Mouse (Mus musculus) adrenal gland, postnatal 10 days (tissue): ENCODE data around the gene Ythdc1. TPM values are rescaled to one million over a fixed set of nuclear protein-coding genes. Genes with fewer than 3 reads are reported as not detected.
"Not testable (repeated sequence)": the region's sequence is repeated elsewhere in the genome, so short reads cannot be mapped to it uniquely, and the experiment has no call there.

Source experiments
- DNase-seq: peaks from one replicate; pipeline ENCODE4 v3.0.0; 2021; ENCODE audit warnings: mixed read lengths
- long read RNA-seq, 2 experiments: library from polyadenylated mRNA; stranded (forward); transcript quantifications; one replicate each; pipeline ENCODE4 v2.0.0; 2021
- total RNA-seq, 2 experiments: library from RNA; stranded (reverse); gene quantifications; 2 replicates each; pipeline ENCODE4 v1.2.3; 2021

Gene Ythdc1
- 10 to 100 TPM; 52.7 to 54.9 TPM for total RNA-seq
- long read RNA-seq, experiment 1, transcript Ythdc1-203 (17 exons, 3,269 nt): major isoform, 5 of 43 reads
- long read RNA-seq, experiment 1, transcript Ythdc1-201 (17 exons, 2,960 nt): major isoform, 5 of 43 reads
- long read RNA-seq, experiment 1, partial matches to known transcripts: 18 of 43 reads
- long read RNA-seq, experiment 1, other reads (novel, unspliced or antisense): 15 of 43 reads
- long read RNA-seq, experiment 2, partial matches to known transcripts: 0 of 17 reads
- long read RNA-seq, experiment 2, other reads (novel, unspliced or antisense): 14 of 17 reads

- peak; percentile 96 for DNase-seq
Observed at GRCm38 (mm10) chr5:86803962-86804940, at the start of gene Ythdc1. Ythdc1 (plus strand) TSS chr5:86804221.

- DNase-seq: no peak
Observed at GRCm38 (mm10) chr5:86769015-86769658, 34.9 kb upstream of the Ythdc1 start.

DNA sequence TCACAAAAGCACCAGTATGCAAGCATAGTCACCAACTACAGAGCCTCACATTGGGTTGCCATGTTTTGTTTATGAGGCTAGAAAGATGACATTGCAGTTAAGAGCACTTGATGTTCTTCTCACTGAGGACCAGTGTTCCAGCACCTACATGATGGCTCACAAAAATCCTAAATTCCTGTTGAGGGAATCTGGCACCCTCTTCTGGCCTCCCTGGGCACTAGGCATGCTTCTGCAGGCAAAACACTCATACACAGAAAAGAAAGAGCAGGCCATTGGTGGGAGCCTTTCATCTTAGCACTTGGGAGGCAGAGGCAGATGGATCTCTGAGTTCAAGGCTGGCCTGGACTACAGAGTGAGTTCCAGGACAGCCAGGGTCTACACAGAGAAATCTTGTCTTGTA is 33.0 kb upstream of the Ythdc1 start:
- no peak for DNase-seq

- peak; percentile 45 for DNase-seq
Observed at GRCm38 (mm10) chr5:86776941-86777340, 27.1 kb upstream of the Ythdc1 start.

- DNase-seq: no peak
Observed at GRCm38 (mm10) chr5:86778471-86778870, 25.6 kb upstream of the Ythdc1 start.

DNA sequence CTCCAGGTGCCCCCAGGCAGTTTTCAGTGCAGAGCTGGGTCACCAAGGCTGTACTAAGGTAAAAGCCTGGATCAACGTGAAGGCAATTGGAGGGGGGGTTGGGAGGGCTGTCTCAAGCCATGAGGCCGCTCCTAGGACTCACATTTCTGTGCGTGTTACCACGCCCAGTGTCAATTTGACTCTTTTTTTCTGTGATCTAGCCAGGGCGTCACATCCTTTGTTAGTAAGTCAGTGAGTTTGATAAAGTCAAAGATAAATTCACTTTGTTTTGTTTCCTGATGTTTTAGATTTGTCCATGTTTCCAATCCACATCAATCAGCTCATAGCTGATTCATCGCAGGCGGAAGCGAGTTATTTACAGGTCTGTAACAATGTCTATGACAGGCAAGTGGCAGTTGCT is 21.0 kb upstream of the Ythdc1 start:
- DNase-seq: no peak

DNA sequence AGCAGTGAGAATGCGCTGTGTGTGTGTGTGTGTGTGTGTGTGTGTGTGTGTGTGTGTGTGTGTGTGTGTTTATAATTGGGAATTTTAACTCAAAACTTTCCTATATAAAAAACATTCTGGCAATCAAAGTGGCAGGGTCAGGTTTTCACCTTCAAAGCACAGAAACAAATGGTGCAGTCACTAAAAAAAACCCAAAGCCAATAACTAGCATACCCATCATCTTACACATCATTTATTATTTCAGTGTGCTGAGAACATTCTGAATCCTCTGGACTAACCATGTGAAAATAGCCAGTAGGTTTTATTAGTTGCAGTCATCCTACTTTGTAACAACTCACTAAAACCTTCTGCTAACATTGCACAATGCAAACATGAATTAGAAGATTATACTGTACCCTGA is 19.8 kb upstream of the Ythdc1 start:
- DNase-seq: no peak

- DNase-seq: no peak
Observed at GRCm38 (mm10) chr5:86786798-86787197, 17.2 kb upstream of the Ythdc1 start.

DNA sequence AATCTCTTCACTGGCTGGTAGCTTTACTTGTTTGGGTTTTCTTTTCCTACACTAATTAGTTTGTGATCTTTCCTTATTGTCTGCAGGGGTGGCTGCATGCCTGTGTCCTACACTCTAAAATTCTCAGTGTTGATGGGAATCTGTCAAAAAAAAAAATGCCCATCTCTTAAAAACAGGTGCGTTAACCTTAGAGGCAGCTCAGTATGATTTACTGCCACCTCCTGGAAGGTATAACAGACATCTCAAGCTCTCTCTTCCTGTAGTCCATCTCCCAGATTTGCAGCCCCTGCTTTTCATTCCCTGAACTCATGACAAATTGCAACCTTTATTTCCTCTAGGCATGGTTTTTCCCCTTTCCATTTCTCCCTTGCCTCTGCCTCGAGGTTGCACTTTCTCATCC is 14.1 kb upstream of the Ythdc1 start:
- no peak for DNase-seq

- DNase-seq: no peak
Observed at GRCm38 (mm10) chr5:86792249-86792648, 11.8 kb upstream of the Ythdc1 start.

DNA sequence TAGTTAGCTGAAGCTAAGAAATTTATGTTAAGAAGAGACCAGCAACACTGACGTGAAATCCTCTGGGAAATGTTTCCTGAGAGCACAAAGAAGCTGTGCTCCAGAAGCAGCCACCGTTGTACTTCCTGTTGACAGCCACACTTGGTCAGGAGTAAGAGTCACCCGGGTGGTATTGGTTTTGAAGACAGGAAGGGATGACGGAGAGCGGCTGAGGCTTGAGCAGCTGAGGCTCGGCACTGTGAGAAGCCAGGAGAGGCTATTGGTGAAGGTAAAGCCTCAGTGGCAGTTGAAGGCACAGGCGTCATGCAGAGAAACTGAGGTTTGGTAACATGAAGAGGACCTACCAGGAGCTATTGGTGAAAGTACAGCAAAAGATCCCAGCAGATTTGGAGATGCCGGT is 11.2 kb upstream of the Ythdc1 start:
- no peak for DNase-seq

DNA sequence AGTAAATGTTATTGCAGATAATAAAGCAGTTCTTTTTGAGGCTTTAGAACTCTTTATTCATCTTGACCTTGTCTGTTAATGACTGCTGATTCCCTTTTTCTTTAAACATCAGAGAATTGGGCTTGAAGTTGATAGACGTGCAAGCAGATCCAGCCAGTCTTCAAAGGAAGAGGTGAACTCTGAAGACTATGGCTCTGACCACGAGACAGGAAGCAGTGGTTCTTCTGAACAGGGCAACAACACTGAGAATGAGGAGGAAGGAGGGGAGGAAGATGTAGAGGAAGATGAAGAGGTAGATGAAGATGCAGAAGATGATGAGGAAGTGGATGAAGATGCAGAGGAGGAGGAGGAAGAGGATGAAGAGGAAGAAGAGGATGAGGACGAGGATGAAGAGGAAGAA is 12.8 kb downstream of the Ythdc1 start:
- DNase-seq: no peak

DNA sequence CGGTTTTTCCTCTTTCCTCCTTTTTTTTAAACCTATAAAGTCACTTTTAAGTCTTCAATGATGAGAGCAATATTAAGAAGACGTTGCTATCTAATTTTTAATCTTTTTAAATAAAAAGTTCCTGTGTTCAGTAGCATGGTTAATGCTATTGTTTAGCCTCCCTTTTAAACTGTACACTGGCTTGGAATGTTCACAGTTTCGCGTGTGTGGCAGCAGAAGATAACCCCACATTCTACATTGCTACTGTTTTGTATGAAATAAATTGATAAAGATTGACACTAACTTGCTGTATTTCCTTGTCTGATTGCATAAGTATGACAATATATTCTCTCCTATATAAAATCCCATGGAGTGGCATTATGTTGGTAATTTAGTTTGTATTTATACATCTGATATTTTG is 32.4 kb downstream of the Ythdc1 start:
- DNase-seq: not testable (repeated sequence)

DNA sequence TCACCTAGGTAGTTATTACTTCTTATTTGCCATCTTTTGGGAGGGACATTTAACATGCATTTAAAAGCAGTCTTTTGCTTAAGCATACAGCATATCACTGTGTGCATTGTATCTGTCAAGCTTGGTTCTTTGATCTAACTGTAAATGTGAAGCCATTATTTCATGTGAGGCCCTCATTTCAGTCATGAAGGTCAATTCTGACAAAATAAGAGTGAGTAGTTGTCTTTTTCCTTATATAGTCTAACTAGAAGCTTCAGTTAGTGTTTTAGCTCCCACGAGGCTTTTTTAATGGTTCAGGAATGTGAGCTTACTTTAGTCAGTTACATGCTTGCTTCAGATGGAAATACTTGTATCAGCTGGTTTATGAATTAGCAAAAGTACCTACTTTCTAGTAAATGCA is 34.1 kb downstream of the Ythdc1 start:
- no peak for DNase-seq

- DNase-seq: no peak
Observed at GRCm38 (mm10) chr5:86839472-86839871, 35.5 kb downstream of the Ythdc1 start.

- DNase-seq: no peak
Observed at GRCm38 (mm10) chr5:86840207-86840606, 36.2 kb downstream of the Ythdc1 start.

GRCm38 (mm10) chr5:86841261-86841660 is 37.2 kb downstream of the Ythdc1 start:
- not testable (repeated sequence) for DNase-seq

DNA sequence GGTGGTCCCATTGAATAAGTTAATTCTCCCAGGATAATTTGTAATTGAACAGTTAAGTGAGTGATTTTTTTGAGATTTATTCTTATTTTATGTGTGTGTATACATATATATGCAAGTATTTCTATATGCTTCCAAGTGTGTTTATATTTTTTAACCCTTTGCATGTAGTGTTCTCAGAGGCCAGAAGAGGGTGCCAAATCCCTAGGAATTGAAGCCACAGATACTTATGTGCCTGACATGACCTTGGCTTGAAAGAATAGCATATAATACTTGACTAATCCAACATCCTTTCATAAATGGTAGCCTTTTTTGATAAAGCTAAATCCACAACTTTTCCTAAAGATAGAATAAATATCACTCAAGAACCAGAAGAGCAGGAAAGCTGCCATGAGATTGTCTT is 46.1 kb downstream of the Ythdc1 start:
- peak; percentile 10 for DNase-seq

DNA sequence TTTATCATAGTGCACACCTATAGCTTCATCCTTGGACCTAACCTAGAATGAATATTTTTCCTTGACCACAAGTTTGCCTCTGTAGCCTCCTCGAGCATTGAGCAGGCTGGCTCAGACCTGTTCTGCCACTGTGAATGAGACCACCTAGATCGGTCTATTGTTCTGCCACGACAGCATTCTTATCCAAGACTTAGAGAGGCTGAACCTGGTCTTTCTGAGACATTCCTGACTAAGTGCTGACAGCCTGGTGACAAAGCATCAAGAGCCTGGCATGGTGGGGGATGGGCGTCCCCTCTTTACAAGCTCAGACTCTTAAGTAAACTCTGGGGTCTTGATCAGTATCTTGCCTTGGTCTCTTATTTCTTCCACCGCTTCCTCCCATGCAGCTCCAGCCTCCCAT is 47.6 kb downstream of the Ythdc1 start:
- DNase-seq: no peak

DNA sequence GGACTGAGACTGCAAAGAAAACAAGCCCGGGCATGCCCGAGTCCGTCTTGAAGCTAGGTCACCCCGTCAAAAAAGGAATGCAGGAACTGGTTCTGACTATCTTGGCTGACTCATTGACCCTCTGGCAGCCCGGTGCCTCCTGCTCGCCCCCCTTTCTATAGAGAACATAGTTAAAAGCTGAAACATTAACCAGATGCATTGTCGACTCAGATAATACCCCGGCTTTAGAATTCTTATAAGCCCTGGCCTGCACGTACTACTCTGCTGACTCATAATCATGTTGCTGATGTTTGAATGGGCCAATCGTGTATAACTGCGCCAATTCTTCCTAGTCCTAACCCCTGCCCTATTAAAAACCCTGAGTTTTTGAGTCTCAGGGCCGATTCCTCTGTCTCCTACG is 52.5 kb downstream of the Ythdc1 start:
- DNase-seq: not testable (repeated sequence)

GRCm38 (mm10) chr5:86857682-86858081 is 53.7 kb downstream of the Ythdc1 start:
- DNase-seq: no peak

DNA sequence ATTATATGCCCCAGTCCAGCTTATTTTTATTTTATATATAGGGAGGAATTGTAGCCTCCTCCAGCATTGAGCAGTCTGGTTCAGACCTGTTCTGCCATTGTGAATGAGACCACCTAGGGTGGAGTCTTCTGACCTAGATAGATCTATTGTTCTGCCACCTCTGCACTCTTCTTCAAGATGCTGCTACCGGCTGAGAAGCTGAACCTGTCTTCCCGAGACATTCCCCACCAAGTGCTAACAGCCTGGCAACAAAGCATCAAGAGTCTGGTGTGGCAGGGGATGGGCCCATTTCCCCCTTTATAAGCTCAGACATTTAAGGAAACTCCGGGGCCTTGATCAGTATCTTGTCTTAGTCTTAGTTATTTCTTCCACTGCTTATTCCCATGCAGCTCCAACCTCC is 54.3 kb downstream of the Ythdc1 start:
- no peak for DNase-seq

DNA sequence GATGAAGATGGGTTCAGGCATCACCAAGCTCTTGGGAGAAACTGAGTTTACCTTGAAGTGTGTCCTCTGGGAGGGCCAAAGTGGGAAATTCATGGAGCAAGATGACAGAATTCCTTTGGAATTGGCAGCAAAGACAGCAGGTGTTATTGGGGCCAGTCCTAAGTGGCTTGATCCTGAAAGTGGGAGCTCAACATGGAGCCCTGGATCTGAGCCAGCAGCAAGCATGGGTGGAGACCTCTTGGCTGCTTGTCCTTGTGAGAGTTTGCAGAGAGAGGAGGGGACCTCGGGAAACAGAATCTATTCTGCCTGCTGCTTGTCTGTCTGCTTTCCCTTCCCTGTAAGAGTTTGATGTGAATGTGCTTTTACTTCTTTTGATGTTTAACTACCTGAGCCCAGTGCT is 67.9 kb downstream of the Ythdc1 start:
- DNase-seq: peak; percentile 10
